Mouse (Mus musculus): ENCODE measurements around the gene Tet1. TPM values are rescaled to one million over a fixed set of nuclear protein-coding genes. Genes with fewer than 3 reads are reported as not detected.
"Not testable (repeated sequence)": the region's sequence is repeated elsewhere in the genome, so short reads cannot be mapped to it uniquely, and the experiment has no call there.

Tet1 gene
- polyA plus RNA-seq, 1 experiment, result 231 TPM

- Histone ChIP-seq H3K9ac (ENCODE audit: low read depth, poor library complexity, severe bottlenecking) (peak overlapping the region; percentile 86), H3K36me3 (ENCODE audit: control insufficient read depth, insufficient read depth, low read length, poor library complexity, severe bottlenecking) (peaks cover 20% of the 10 kb centered on the region), H3K27me3 (ENCODE audit: control insufficient read depth, insufficient read depth, low read length, poor library complexity, severe bottlenecking) (no peaks in the 10 kb centered on the region), H3K9me3 (replicated peaks; ENCODE audit: control insufficient read depth, insufficient read depth, low read length, poor library complexity, severe bottlenecking) (no peaks in the 10 kb centered on the region), H3K4me1 (ENCODE audit: control insufficient read depth, insufficient read depth, low read length) (peaks cover 1% of the 10 kb centered on the region), H3K4me3 (ENCODE audit: low read depth, low read length) (peak overlapping the region; percentile 78), H3K27ac (ENCODE audit: insufficient read depth, low read length) (peak overlapping the region; percentile 99)
- TF ChIP-seq POLR2A (IDR thresholded peaks at IDR 0.05; ENCODE audit: insufficient read depth, low read length), result no peak
- no peak for TF ChIP-seq CTCF (IDR thresholded peaks at IDR 0.05; ENCODE audit: low read depth, low read length)
- TF ChIP-seq EP300 (IDR thresholded peaks at IDR 0.05; ENCODE audit: insufficient read depth, low read depth, low read length), result no peak
Observed at GRCm38 (mm10) chr10:62793091-62793453, 115.7 kb downstream of the Tet1 start.

GRCm38 (mm10) chr10:62792177-62793090 lies 116.4 kb downstream of the Tet1 start, which contains the start of gene Ccar1:
Gene Ccar1 (minus strand): TSS chr10:62792286.
- Histone ChIP-seq H3K9ac (ENCODE audit: low read depth, poor library complexity, severe bottlenecking) (peak within 1 kb of the TSS; percentile 91), H3K27me3 (ENCODE audit: control insufficient read depth, insufficient read depth, low read length, poor library complexity, severe bottlenecking) (no peaks in the 10 kb centered on the region), H3K36me3 (ENCODE audit: control insufficient read depth, insufficient read depth, low read length, poor library complexity, severe bottlenecking) (peaks cover 26% of the 10 kb centered on the region), H3K4me3 (ENCODE audit: low read depth, low read length) (peak within 1 kb of the TSS; percentile 86), H3K4me1 (ENCODE audit: control insufficient read depth, insufficient read depth, low read length) (peaks cover 1% of the 10 kb centered on the region), H3K9me3 (replicated peaks; ENCODE audit: control insufficient read depth, insufficient read depth, low read length, poor library complexity, severe bottlenecking) (no peaks in the 10 kb centered on the region), H3K27ac (ENCODE audit: insufficient read depth, low read length) (peak within 1 kb of the TSS; percentile 99)
- TF ChIP-seq EP300 (IDR thresholded peaks at IDR 0.05; ENCODE audit: insufficient read depth, low read depth, low read length) (peak; percentile 71; the same call in 1 of the 2 replicates), CTCF (IDR thresholded peaks at IDR 0.05; ENCODE audit: low read depth, low read length) (no peak), POLR2A (IDR thresholded peaks at IDR 0.05; ENCODE audit: insufficient read depth, low read length) (peak; percentile 33)

- H3K27me3 ChIP-seq (ENCODE audit: control insufficient read depth, insufficient read depth, low read length, poor library complexity, severe bottlenecking), result no peaks in the 10 kb centered on the region
- peaks cover 1% of the 10 kb centered on the region for H3K4me1 ChIP-seq (ENCODE audit: control insufficient read depth, insufficient read depth, low read length)
- TF ChIP-seq POLR2A (IDR thresholded peaks at IDR 0.05; ENCODE audit: insufficient read depth, low read length), result no peak
- TF ChIP-seq EP300 (IDR thresholded peaks at IDR 0.05; ENCODE audit: insufficient read depth, low read depth, low read length), result no peak
- no peaks in the 10 kb centered on the region for H3K9me3 ChIP-seq (replicated peaks; ENCODE audit: control insufficient read depth, insufficient read depth, low read length, poor library complexity, severe bottlenecking)
- H3K4me3 ChIP-seq (ENCODE audit: low read depth, low read length), result peak overlapping the region; percentile 86
- peaks cover 34% of the 10 kb centered on the region for H3K36me3 ChIP-seq (ENCODE audit: control insufficient read depth, insufficient read depth, low read length, poor library complexity, severe bottlenecking)
- peak overlapping the region; percentile 91 for H3K9ac ChIP-seq (ENCODE audit: low read depth, poor library complexity, severe bottlenecking)
- H3K27ac ChIP-seq (ENCODE audit: insufficient read depth, low read length), result peak overlapping the region; percentile 43
Observed at GRCm38 (mm10) chr10:62791251-62792176, 117.3 kb downstream of the Tet1 start.

GRCm38 (mm10) chr10:62781776-62782175 lies 127.0 kb downstream of the Tet1 start:
- H3K27me3 ChIP-seq (ENCODE audit: control insufficient read depth, insufficient read depth, low read length, poor library complexity, severe bottlenecking); H3K4me3 ChIP-seq (ENCODE audit: low read depth, low read length); H3K9ac ChIP-seq (ENCODE audit: low read depth, poor library complexity, severe bottlenecking); H3K27ac ChIP-seq (ENCODE audit: insufficient read depth, low read length); H3K9me3 ChIP-seq (replicated peaks; ENCODE audit: control insufficient read depth, insufficient read depth, low read length, poor library complexity, severe bottlenecking); H3K4me1 ChIP-seq (ENCODE audit: control insufficient read depth, insufficient read depth, low read length): not testable (repeated sequence)
- peaks cover 85% of the 10 kb centered on the region for H3K36me3 ChIP-seq (ENCODE audit: control insufficient read depth, insufficient read depth, low read length, poor library complexity, severe bottlenecking)

Other genes with a start within 250 kb of the Tet1 start
- gene Stox1, start 182.9 kb downstream of the Tet1 start, polyA plus RNA-seq (2011; ENCODE audit: insufficient read depth, insufficient read length, low read depth, missing spikeins), result 1.1 TPM in 1 of 2 replicates, not detected in the other
- 116 and 123 TPM in 2 replicates for gene Ccar1, start 116.7 kb downstream of the Tet1 start, polyA plus RNA-seq (2011; ENCODE audit: insufficient read depth, insufficient read length, low read depth, missing spikeins)
- gene Slc25a16, start 11.6 kb upstream of the Tet1 start, polyA plus RNA-seq (2011; ENCODE audit: insufficient read depth, insufficient read length, low read depth, missing spikeins), result 11.3 and 11.6 TPM in 2 replicates
- gene Dna2, start 38.0 kb upstream of the Tet1 start, polyA plus RNA-seq (2011; ENCODE audit: insufficient read depth, insufficient read length, low read depth, missing spikeins), result 39.5 and 46.7 TPM in 2 replicates
- gene Rufy2, start 71.2 kb upstream of the Tet1 start, polyA plus RNA-seq (2011; ENCODE audit: insufficient read depth, insufficient read length, low read depth, missing spikeins), result 30.7 and 32.0 TPM in 2 replicates
- 121 and 135 TPM in 2 replicates for gene Hnrnph3, start 115.2 kb upstream of the Tet1 start, polyA plus RNA-seq (2011; ENCODE audit: insufficient read depth, insufficient read length, low read depth, missing spikeins)
- 0.79 and 1.3 TPM in 2 replicates for gene Pbld2, start 115.3 kb upstream of the Tet1 start, polyA plus RNA-seq (2011; ENCODE audit: insufficient read depth, insufficient read length, low read depth, missing spikeins)
- gene Pbld1, start 151.2 kb upstream of the Tet1 start, polyA plus RNA-seq (2011; ENCODE audit: insufficient read depth, insufficient read length, low read depth, missing spikeins), result not detected in 2 replicates
- not detected in 2 replicates for gene Atoh7, start 190.7 kb upstream of the Tet1 start, polyA plus RNA-seq (2011; ENCODE audit: insufficient read depth, insufficient read length, low read depth, missing spikeins)

All from ES-Bruce4 (cell line).